Mouse (Mus musculus) stomach, postnatal 0 days (tissue): Measurements from ENCODE around the gene Grin2d.

Experiments
- CTCF ChIP-seq: IDR thresholded peaks from 2 replicates; pipeline ENCODE4 v1.5.1; 2016; ENCODE audit warnings: antibody characterized with exemption, low read depth, mild to moderate bottlenecking, moderate library complexity
- EP300 ChIP-seq: optimal IDR thresholded peaks from 2 replicates; pipeline ENCODE3; 2016; ENCODE audit warnings: antibody characterized with exemption

DNA sequence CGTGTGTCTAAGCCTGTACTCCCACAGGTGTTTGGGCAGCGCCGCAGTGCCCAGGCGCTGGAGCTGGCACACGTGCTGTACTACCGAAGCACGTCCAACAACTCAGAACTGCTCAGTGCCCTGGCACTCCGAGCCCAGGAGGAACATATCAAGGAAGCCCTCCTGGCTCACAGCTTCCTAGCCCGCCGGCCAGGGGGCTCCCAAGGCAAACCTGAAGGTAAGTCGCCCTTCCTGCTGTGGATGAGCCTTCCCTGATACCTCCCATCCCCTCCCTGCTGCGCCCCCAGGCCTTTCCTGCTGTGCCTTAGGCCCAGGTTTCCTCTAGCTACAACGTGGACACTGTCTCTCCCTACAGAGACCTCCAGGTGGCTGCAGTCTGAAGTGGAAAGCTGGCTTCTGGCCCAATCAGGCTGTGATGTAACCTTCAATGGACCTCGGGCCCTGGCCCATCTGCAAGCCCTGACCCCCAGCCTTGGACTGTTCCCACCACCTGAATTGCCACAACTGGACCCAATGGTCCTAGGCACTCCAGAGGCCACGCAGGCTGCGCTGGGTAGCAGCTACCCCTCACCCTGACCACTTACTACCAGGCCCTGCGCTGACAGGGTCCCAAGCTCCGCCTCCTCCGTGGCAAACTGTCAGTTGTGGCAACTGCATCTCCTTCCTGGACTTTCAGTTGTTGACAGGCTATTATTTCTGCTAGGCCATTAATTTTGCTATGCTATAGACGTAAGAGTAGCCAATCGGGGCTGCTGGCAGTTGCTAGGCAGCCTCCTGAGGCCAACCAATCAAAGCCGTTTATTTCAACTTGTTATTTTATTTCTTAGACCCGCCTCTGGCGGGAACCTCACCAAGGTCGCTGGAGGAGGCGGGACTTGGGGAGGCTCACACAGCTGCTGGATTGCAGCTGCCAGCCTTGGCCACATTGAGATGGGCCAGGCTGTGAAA, 38.2 kb upstream of the Grin2d start:
- TF ChIP-seq CTCF (peak; percentile 43), EP300 (no peak)
